Mouse (Mus musculus) midbrain, embryonic 13.5 days (tissue): ENCODE data around the gene Heatr3. TPM values are rescaled to one million over a fixed set of nuclear protein-coding genes. Genes with fewer than 3 reads are reported as not detected.
"Not testable (repeated sequence)": the region's sequence is repeated elsewhere in the genome, so short reads cannot be mapped to it uniquely, and the experiment has no call there.

Experiments
- ATAC-seq: fragments of 200-750 bp; cut with Nextera tagmentation; 2 replicates; pipeline ENCODE4 v1.8.0; 2017; ENCODE audit warnings: mild to moderate bottlenecking, moderate TSS enrichment, moderate library complexity
- H3K27ac ChIP-seq: fragments of 300-500 bp; sonication (generic); 2 replicates; pipeline ENCODE4 v1.5.1; 2015; ENCODE audit warnings: inconsistent platforms, mild to moderate bottlenecking, moderate library complexity
- H3K27me3 ChIP-seq: fragments of 300-500 bp; sonication (generic); 2 replicates; pipeline ENCODE4 v1.6.1; 2015; ENCODE audit warnings: mild to moderate bottlenecking, inconsistent platforms
- H3K36me3 ChIP-seq: fragments of 300-500 bp; sonication (generic); 2 replicates; pipeline ENCODE4 v1.6.1; 2015; ENCODE audit warnings: mild to moderate bottlenecking, inconsistent platforms
- H3K4me1 ChIP-seq: fragments of 300-500 bp; sonication (generic); replicated peaks from 2 replicates; pipeline ENCODE4 v1.6.1; 2015; ENCODE audit warnings: inconsistent platforms
- H3K4me2 ChIP-seq: fragments of 300-500 bp; sonication (generic); replicated peaks from 2 replicates; pipeline ENCODE4 v1.6.1; 2015; ENCODE audit warnings: moderate library complexity, mild to moderate bottlenecking, inconsistent platforms
- H3K4me3 ChIP-seq: fragments of 300-500 bp; sonication (generic); replicated peaks from 2 replicates; pipeline ENCODE4 v1.5.1; 2015; ENCODE audit warnings: mild to moderate bottlenecking, inconsistent platforms
- H3K9ac ChIP-seq: fragments of 300-500 bp; sonication (generic); replicated peaks from 2 replicates; pipeline ENCODE4 v1.6.1; 2015; ENCODE audit warnings: mild to moderate bottlenecking, inconsistent platforms
- H3K9me3 ChIP-seq: fragments of 300-500 bp; sonication (generic); 2 replicates; pipeline ENCODE4 v1.6.1; 2016; ENCODE audit warnings: mild to moderate bottlenecking, inconsistent platforms
- WGBS: fragments of 180-500 bp; shearing (Covaris S2); methylation state at CpG from one replicate; pipeline ENCODE4 v1.1.7; 2015; 5-methylcytosine and 5-hydroxymethylcytosine counted together
- polyA plus RNA-seq: library from polyadenylated mRNA; unstranded; fragments of >200 nt; fragmentation: Nextera tagmentation; extraction: Ambion mirVana; gene quantifications from 2 replicates; pipeline ENCODE4 v1.2.1, GENCODE M21; 2015

The Heatr3 gene
- polyA plus RNA-seq, 1 experiment from 2014 or later, result 36.8 TPM

- ATAC-seq, result peak; percentile 95
- Histone ChIP-seq H3K4me3 (peak within 1 kb of the TSS; percentile 94), H3K36me3 (no peaks in the 10 kb centered on the region), H3K27ac (peak within 1 kb of the TSS; percentile 97), H3K27me3 (no peaks in the 10 kb centered on the region), H3K4me1 (peaks cover 40% of the 10 kb centered on the region), H3K4me2 (peak within 1 kb of the TSS; percentile 94), H3K9me3 (no peaks in the 10 kb centered on the region), H3K9ac (peak within 1 kb of the TSS; percentile 91)
- under 1% methylated on average over 74 of the region's 97 CpGs for WGBS
These were observed 61.4 kb downstream of the Heatr3 start, which contains the start of gene Tent4b for GRCm38 (mm10) chr8:88198945-88199571. Gene Tent4b, plus strand, starts transcription at chr8:88199213.

GRCm38 (mm10) chr8:88199700-88200601 is 62.3 kb downstream of the Heatr3 start:
- WGBS, result under 1% methylated on average over 79 of the region's 117 CpGs

GRCm38 (mm10) chr8:88200724-88201495 is 63.3 kb downstream of the Heatr3 start:
- no peak for ATAC-seq
- Histone ChIP-seq H3K9ac (peak overlapping the region; percentile 91), H3K4me1 (peaks cover 51% of the 10 kb centered on the region), H3K27ac (no peak overlapping the region), H3K9me3 (no peaks in the 10 kb centered on the region), H3K4me3 (peak overlapping the region; percentile 94), H3K4me2 (peak overlapping the region; percentile 94), H3K36me3 (no peaks in the 10 kb centered on the region), H3K27me3 (no peaks in the 10 kb centered on the region)
- 18% methylated on average over 10 of the region's 10 CpGs for WGBS

More at GRCm38 (mm10) chr8:88199700-88200601, 62.3 kb downstream of the Heatr3 start:
- H3K36me3 ChIP-seq, result no peaks in the 10 kb centered on the region
- peaks cover 44% of the 10 kb centered on the region for H3K4me1 ChIP-seq
- no peaks in the 10 kb centered on the region for H3K27me3 ChIP-seq
- peak overlapping the region; percentile 94 for H3K4me2 ChIP-seq
- peak overlapping the region; percentile 97 for H3K27ac ChIP-seq
- H3K9ac ChIP-seq, result peak overlapping the region; percentile 91
- peak; percentile 71 for ATAC-seq
- H3K4me3 ChIP-seq, result peak overlapping the region; percentile 94
- no peaks in the 10 kb centered on the region for H3K9me3 ChIP-seq

GRCm38 (mm10) chr8:88201641-88202040 is 64.0 kb downstream of the Heatr3 start:
- Histone ChIP-seq H3K27me3 (no peaks in the 10 kb centered on the region), H3K27ac (no peak overlapping the region), H3K4me3 (peak overlapping the region; percentile 94), H3K36me3 (no peaks in the 10 kb centered on the region; the same call in 1 of the 2 replicates), H3K9ac (0 out of 2 replicates have a peak overlapping the region, but pooled peaks have one; percentile 91), H3K4me2 (peak overlapping the region; percentile 94), H3K9me3 (no peaks in the 10 kb centered on the region), H3K4me1 (peaks cover 54% of the 10 kb centered on the region)
- 47% methylated on average over 3 of the region's 3 CpGs for WGBS
- no peak for ATAC-seq

GRCm38 (mm10) chr8:88206016-88206415 is 68.4 kb downstream of the Heatr3 start:
- peaks cover 42% of the 10 kb centered on the region for H3K4me1 ChIP-seq
- H3K36me3 ChIP-seq, result no peaks in the 10 kb centered on the region; the same call in none of the 2 replicates
- no peak overlapping the region for H3K4me2 ChIP-seq
- no peak overlapping the region for H3K27ac ChIP-seq
- ATAC-seq, result no peak
- WGBS, result 68% methylated on average over 9 of the region's 9 CpGs
- no peaks in the 10 kb centered on the region for H3K9me3 ChIP-seq
- no peak overlapping the region for H3K4me3 ChIP-seq
- no peaks in the 10 kb centered on the region for H3K27me3 ChIP-seq
- no peak overlapping the region for H3K9ac ChIP-seq

GRCm38 (mm10) chr8:88207121-88207821 is 69.6 kb downstream of the Heatr3 start:
- 94% methylated on average over 7 of the region's 7 CpGs for WGBS
- peaks cover 30% of the 10 kb centered on the region for H3K4me1 ChIP-seq
- H3K9ac ChIP-seq, result no peak overlapping the region
- no peak overlapping the region for H3K4me3 ChIP-seq
- no peak overlapping the region for H3K27ac ChIP-seq
- no peaks in the 10 kb centered on the region for H3K27me3 ChIP-seq
- H3K9me3 ChIP-seq, result no peaks in the 10 kb centered on the region
- H3K4me2 ChIP-seq, result no peak overlapping the region
- no peak for ATAC-seq
- no peaks in the 10 kb centered on the region; the same call in none of the 2 replicates for H3K36me3 ChIP-seq

- not testable (repeated sequence) for H3K4me3 ChIP-seq, H3K27ac ChIP-seq, H3K9ac ChIP-seq, H3K27me3 ChIP-seq, H3K4me2 ChIP-seq, H3K9me3 ChIP-seq, H3K36me3 ChIP-seq, H3K4me1 ChIP-seq, ATAC-seq
- WGBS, result 95% methylated on average over 5 of the region's 6 CpGs
These were observed 72.5 kb downstream of the Heatr3 start for GRCm38 (mm10) chr8:88209930-88210827.

- ATAC-seq, result no peak
- Histone ChIP-seq H3K4me3 (no peak overlapping the region), H3K9ac (no peak overlapping the region), H3K27ac (no peak overlapping the region), H3K4me2 (no peak overlapping the region), H3K4me1 (peaks cover 25% of the 10 kb centered on the region), H3K27me3 (no peaks in the 10 kb centered on the region), H3K9me3 (no peaks in the 10 kb centered on the region), H3K36me3 (0 out of 2 replicates have a peak, but pooled peaks cover 3% of the 10 kb centered on the region)
- WGBS, result 67% methylated on average over 4 of the region's 4 CpGs
These were observed 83.7 kb downstream of the Heatr3 start for GRCm38 (mm10) chr8:88221353-88221752.
